Mouse (Mus musculus) heart, postnatal 10 days (tissue): ENCODE data around the gene Adck1. TPM values are rescaled to one million over a fixed set of nuclear protein-coding genes. Genes with fewer than 3 reads are reported as not detected.

Experiments used
- DNase-seq, 2 experiments: peaks; one replicate each; pipeline ENCODE4 v3.0.0; 2021
- intact Hi-C: fragments of 180-260 bp; cut with DNase I; formaldehyde crosslinking; loops from one replicate; pipeline ENCODE4 v1.15.1; 2025
- total RNA-seq, 2 experiments: library from RNA; stranded (reverse); gene quantifications; 2 replicates each; pipeline ENCODE4 v1.2.3; 2021

Gene Adck1
- total RNA-seq, 2 experiments from 2014 or later = 22.7 to 25.6 TPM

- intact Hi-C loops = no loop called here
- peak; percentile 41 to 46 for DNase-seq
Measured at GRCm38 (mm10) chr12:88419912-88420621, 59.7 kb downstream of the Adck1 start.

- no peak for DNase-seq
- intact Hi-C loops = no loop called here
Measured at GRCm38 (mm10) chr12:88426926-88427325, 66.6 kb downstream of the Adck1 start.

- intact Hi-C loops = no loop called here
- peak; percentile 35 to 54 for DNase-seq
Measured at GRCm38 (mm10) chr12:88428735-88429134, 68.4 kb downstream of the Adck1 start.

GRCm38 (mm10) chr12:88432277-88432676 lies 71.9 kb downstream of the Adck1 start:
- intact Hi-C loops = no loop called here

GRCm38 (mm10) chr12:88433171-88433570 lies 72.8 kb downstream of the Adck1 start:
- intact Hi-C loops = no loop called here
- DNase-seq = no peak

More at GRCm38 (mm10) chr12:88432277-88432676, 71.9 kb downstream of the Adck1 start:
- no peak for DNase-seq

GRCm38 (mm10) chr12:88436962-88437750 lies 76.8 kb downstream of the Adck1 start:
- DNase-seq = peak in 1 of 2 experiments; percentile 10
- intact Hi-C loops = no loop called here

GRCm38 (mm10) chr12:88441922-88442809 lies 81.8 kb downstream of the Adck1 start:
- intact Hi-C loops = no loop called here
- DNase-seq = no peak

GRCm38 (mm10) chr12:88444040-88444439 lies 83.7 kb downstream of the Adck1 start:
- intact Hi-C loops = no loop called here
- DNase-seq = peak; percentile 32 to 36

- no peak for DNase-seq
- intact Hi-C loops = no loop called here
Measured at GRCm38 (mm10) chr12:88445471-88445870, 85.1 kb downstream of the Adck1 start.

- DNase-seq = no peak
- intact Hi-C loops = no loop called here
Measured at GRCm38 (mm10) chr12:88450658-88451563, 90.6 kb downstream of the Adck1 start.

- intact Hi-C loops = no loop called here
- DNase-seq = no peak
Measured at GRCm38 (mm10) chr12:88454701-88455410, 94.5 kb downstream of the Adck1 start.

- intact Hi-C loops = no loop called here
Measured at GRCm38 (mm10) chr12:88457021-88457420, 96.7 kb downstream of the Adck1 start.

GRCm38 (mm10) chr12:88458936-88459335 lies 98.6 kb downstream of the Adck1 start:
- intact Hi-C loops = no loop called here
- DNase-seq = no peak

More at GRCm38 (mm10) chr12:88457021-88457420, 96.7 kb downstream of the Adck1 start:
- no peak for DNase-seq

- intact Hi-C loops = no loop called here
- no peak for DNase-seq
Measured at GRCm38 (mm10) chr12:88459461-88459860, 99.1 kb downstream of the Adck1 start.

GRCm38 (mm10) chr12:88461026-88461425 lies 100.7 kb downstream of the Adck1 start:
- DNase-seq = no peak

GRCm38 (mm10) chr12:88463588-88464290 lies 103.4 kb downstream of the Adck1 start:
- intact Hi-C loops = no loop called here
- no peak for DNase-seq

More at GRCm38 (mm10) chr12:88461026-88461425, 100.7 kb downstream of the Adck1 start:
- intact Hi-C loops = no loop called here

GRCm38 (mm10) chr12:88466801-88467200 lies 106.4 kb downstream of the Adck1 start:
- DNase-seq = no peak
- intact Hi-C loops = no loop called here

GRCm38 (mm10) chr12:88467257-88467656 lies 106.9 kb downstream of the Adck1 start:
- intact Hi-C loops = no loop called here
- no peak for DNase-seq
